Mouse (Mus musculus): Measurements from ENCODE around the gene Wars.

The Wars gene

DNA sequence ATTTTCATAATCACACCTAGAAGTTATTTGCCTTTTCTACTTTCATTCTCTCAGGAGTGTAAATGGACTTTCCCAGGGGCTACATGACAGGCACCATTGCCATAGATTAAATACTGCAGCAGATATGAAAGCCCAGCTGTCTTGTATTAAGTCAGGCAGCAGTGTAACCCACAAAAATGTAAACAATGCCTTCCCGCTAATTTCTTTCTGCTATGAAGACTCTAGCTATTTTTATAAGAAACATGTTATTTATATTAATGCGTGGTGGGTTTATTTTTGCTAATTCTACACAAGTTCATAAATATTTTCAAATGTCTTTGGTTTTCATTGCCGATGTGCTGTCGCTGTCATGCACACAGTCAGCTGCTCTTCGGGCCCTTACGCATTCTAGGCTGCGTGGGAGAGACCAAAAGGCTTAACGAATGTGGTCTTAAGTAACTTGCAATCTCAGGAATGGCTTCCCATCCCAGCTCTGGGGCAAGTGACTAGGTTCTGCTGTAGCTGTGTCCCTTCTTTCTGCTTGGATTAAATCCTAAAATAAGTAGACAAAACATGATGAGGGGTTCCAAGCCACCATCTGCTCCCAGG, 16.0 kb upstream of the Wars start:
- no peak for DNase-seq (ENCODE audit: low spot score in 2 of 2)

DNA sequence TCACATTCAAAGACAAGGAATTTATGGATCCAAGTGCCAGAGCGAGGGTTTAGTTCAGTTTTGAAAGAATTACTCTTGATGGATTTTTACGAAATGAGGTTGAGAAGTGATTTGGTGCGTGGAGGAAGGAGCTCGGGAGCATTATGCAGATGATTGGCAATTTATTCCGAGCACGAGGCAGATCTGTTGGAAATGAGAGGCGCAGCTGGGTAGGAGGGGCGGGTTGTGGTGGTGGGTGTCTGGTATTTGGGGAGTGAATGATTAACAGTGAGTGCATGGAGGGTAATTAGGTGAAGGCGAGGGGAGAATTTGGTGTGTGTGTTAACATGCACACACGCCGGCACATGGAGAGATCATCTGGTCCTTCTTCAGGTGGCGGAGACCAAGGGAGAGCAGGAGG, 12.4 kb upstream of the Wars start:
- DNase-seq (ENCODE audit: low spot score in 2 of 2) = no peak

GRCm38 (mm10) chr12:108905620-108906302, 11.8 kb upstream of the Wars start:
- DNase-seq (ENCODE audit: low spot score in 2 of 2) = no peak

DNA sequence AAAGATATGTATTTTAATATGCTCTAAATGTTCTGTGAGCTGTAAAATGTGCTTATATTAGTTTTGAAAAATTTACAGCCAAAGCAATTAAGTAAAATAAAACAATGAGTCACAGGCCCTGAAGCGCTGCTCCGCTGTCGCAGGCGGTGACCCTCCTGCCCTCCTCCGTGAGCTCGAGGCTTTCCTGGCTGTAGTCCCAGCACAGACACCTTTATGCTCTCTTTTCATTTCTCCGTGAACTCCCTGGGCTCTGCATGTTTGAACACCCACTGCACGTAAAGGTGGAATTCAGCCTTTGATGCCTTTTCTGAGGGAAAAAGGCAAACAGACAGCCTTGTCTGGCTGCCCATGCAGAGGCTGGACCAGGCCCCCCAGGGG, 10.3 kb upstream of the Wars start:
- no peak for DNase-seq (ENCODE audit: low spot score in 2 of 2)

- DNase-seq (ENCODE audit: low spot score in 2 of 2) = peak; percentile 43 to 88
Observed at GRCm38 (mm10) chr12:108903600-108904275, 9.8 kb upstream of the Wars start.

GRCm38 (mm10) chr12:108902940-108903339, 9.0 kb upstream of the Wars start:
- DNase-seq (ENCODE audit: low spot score in 2 of 2) = peak; percentile 40 to 67

DNA sequence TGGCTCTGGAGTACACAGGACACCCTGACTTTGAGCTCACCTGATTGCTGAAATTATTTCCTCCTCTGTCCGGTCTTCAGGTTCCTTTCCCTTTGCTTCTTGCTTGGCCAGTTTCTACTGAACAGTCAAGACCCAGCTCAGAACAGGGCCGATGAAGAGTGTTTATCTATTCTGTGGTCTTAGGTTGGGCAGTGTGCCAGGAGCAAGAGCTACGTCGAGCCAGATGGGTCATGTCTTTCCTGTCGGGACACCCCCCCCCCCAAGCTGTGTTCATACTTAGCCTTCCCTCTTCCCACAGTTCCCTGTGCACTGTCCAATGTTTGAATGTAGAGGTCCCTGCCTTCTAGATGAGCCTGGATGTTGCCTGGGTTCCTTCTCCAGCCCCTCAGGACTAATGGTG, 7.4 kb upstream of the Wars start:
- no peak for DNase-seq (ENCODE audit: low spot score in 2 of 2)

DNA sequence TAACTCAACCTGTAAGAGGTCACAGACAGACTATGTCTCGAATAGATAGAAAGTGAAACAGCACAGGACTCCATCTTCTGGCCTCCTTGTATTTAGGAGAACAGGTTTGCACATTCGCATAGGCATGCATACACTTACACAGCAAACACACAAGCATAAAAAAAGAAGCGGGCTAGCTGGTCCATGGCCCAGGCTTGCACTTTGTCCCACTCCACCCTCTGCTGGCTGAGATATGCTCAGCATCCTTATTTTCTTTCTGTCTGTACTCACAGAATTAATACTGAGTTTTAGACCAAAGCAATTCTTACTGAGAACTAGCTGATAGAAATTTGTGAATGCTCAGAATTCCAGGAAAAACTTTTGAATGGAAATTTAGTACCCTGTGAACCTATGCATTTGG, 2.0 kb upstream of the Wars start:
- DNase-seq (ENCODE audit: low spot score in 2 of 2) = no peak

DNA sequence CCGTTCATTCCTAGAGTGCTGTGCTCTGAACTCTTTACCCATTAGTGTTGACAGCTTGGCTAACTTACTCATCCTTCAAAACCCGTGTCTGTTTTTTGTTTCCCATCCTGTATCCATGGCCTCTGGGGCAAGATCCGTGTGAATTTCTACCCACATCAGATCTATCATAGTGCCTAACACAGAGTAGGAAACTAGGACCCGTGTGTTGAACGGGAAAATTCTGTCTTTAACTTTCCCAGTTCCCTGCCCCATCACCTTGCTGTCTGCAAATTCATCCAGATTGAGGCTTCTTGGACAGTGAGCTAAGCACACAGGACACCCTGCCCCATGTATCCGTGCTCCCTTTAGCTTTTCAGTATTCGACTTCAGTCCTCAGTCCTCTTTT, 450 bp upstream of the Wars start:
- DNase-seq (ENCODE audit: low spot score in 2 of 2) = no peak

DNA sequence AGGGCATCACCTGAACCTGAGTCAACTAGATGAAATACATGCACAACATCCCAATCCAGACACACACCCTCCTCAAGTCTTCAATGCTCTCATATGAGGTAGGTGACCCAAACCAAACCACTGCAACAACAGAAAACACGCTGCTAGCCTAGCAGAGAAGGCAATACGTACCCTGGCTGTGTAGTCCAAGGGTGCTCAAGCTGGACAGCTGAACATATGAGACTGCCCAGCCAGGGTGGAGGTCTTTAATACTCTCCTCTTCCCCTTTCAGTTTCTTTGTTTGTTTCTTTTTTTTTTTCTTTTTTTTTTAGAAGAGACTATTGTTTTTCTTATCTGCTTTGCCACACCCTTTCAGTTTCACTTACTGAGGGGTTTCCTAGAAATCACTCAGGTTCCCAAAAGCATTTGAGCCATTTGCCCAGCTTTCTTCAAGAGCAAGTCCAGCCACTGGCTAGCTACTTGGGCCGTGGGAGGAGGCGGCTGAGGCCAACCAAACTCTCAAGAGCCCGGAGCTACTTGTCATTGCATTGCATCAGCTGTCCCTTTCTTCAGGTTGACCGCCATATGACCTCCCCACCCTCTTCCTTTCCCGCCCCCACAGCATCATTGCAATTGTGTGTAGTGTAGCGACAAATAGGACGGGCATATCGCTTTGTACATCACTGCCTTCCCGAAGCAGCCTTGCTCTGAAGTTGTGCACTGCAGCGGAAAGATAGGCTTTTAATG, 822 bp downstream of the Wars start, which contains the start of gene Wdr25:
Wdr25 (plus strand) TSS at position 643 of the 726 bp plus-strand sequence.
- no peak for DNase-seq (ENCODE audit: low spot score in 2 of 2)

GRCm38 (mm10) chr12:108888632-108889031, 5.3 kb downstream of the Wars start:
- DNase-seq (ENCODE audit: low spot score in 2 of 2) = no peak

DNA sequence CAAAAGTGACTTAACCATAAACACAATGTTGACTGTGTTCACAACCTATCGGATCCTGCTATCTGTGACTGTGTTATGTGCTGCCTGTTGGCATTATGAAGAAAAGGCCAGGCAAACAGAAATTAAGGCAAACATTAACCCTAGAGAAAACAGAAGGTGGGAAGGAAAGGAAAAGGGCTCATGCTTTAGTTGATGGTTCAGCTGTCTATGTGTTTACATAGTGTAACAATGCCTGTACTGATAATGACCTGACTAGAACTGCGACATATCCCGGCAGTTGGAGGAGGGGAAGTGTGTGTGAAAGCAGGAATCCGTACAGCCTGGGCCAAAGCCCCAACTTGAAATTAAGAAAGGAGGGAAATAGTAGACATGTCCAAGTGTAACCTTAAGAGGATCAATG, 6.9 kb downstream of the Wars start:
- DNase-seq (ENCODE audit: low spot score in 2 of 2) = no peak

DNA sequence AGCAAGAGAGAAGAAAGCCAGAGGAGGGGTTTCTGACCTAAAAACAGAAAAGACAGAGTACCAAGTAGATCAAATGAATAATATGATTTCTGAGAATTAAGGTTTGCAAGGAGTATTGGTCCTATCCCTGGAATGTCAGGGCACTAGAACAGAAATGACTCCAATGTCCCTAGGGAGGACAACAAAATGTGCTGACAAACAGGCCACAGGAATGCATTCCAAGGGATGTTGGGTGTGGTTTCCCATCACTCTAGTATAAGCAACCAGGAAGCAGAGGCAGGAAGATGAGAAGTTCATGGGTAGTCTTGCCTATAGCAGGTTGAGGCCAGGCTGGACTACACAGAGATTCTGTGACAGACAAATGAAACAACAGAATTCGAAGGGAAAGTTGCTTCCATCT, 8.1 kb downstream of the Wars start:
- no peak for DNase-seq (ENCODE audit: low spot score in 2 of 2)

DNA sequence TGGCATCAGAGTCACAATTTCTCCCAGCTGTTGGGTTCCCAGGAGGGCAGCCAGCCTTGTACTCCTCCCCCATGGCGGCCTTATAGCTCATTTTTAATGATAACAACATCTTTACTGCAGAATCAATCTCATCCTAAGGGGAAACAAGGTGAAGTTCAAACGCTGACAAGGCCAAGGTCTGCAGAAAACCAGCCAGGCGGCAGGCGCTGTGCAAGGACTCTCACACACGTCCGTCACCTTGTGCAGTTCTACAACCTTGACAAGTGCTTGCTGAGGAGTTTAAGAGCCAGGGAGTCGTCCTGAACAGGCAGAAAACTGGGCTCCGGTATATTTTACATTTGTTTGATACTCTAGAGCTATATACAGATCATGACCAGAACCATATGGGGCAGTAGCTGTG, 11.2 kb downstream of the Wars start:
- no peak for DNase-seq (ENCODE audit: low spot score in 2 of 2)

GRCm38 (mm10) chr12:108881192-108881591, 12.8 kb downstream of the Wars start:
- DNase-seq (ENCODE audit: low spot score in 2 of 2) = no peak

- DNase-seq (ENCODE audit: low spot score in 2 of 2) = no peak
Observed at GRCm38 (mm10) chr12:108880606-108881005, 13.4 kb downstream of the Wars start.

DNA sequence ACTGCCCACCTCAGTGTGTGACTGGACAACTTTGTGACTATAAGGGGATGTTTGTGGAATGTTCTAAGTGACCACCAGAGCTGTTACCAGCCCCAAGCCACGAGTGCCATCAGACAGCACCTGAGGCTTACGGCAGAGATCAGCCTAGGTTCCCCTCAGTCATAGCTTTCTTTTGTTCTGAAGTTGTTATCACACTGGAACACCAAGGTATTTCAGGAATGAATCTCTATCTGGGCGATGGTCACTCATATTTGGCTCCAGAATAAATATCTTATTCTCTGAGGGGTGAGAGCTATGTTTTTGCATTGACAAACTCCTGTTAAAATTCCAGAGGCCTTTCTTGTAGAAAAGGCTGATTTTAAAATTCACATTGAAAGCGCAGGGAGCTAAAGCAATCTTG, 14.8 kb downstream of the Wars start:
- DNase-seq (ENCODE audit: low spot score in 2 of 2) = no peak

- DNase-seq (ENCODE audit: low spot score in 2 of 2) = no peak
Observed at GRCm38 (mm10) chr12:108873122-108873521, 20.9 kb downstream of the Wars start.

DNA sequence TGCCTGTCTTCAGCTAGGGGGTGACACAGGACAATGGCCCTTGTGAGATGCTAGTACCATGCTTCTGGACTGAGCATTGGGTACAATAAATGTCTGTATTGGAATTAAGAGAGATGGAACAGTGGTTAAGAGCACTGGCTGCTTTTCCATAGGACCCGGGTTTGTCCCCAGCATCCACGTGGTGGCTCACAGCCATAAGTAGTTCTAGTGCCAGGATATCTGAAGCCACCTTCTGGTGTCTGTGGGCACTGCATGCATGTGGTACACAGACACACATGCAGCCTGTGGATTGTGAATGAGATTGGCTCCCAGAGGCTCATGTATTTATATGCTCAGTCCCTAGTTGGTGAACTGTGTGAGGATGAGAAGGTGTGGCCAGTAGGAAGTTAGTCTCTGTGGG, 24.4 kb downstream of the Wars start:
- DNase-seq (ENCODE audit: low spot score in 2 of 2) = no peak

DNA sequence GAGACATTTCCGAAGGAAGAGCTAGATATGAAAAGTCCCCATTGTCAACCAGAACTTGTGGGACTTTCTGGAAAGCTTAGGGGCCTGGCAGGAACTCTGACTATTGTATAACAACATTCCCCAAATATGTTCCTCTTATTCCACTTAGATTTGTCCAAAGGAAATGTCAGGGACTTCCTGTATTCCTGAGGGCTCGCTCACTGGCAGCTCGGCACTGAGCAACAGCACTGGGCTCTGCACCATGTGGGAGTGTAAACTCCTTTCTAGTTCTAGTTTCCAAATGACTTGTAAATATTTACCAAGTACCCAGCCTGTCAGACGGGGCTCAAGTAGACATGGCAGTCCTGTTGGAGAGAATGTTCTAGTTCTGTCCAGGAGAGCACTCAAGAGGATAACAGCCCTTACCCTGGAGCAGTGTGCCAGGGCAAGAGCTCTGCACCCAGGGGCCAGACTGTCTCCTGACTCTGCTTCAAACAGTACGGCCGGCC, 28.9 kb downstream of the Wars start:
- no peak for DNase-seq (ENCODE audit: low spot score in 2 of 2)

- DNase-seq (ENCODE audit: low spot score in 2 of 2) = no peak
Observed at GRCm38 (mm10) chr12:108858486-108858885, 35.5 kb downstream of the Wars start.

DNA sequence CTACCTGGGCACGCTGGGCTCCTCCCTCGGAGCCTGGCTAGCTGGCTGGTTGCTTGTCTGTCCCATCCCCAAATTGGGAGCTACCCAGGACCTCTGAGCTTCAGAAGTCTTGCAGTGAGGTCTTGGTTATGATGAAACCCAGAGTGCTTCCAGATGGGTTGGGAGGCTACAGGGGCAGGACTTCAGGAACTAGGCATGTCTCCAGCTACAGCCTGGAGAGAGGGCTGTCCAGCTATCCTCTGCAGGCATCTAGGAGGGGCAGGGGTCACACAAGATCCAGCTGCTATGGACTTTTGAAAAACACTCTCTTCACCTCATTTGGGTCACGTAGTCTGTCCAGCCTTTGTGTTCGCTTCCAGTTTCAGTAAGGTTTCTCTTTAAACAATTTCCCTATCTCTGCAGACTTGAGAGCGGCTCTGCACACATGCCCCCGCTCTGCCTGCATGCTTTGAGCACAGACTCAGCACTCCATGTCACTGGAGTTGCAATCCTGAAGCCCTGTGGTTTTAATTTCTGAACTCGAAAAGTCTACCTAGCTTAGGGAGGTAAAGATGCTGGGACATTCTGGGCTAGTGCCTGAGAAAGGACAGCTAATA, 36.3 kb downstream of the Wars start:
- no peak for DNase-seq (ENCODE audit: low spot score in 2 of 2)
